Mouse (Mus musculus) cerebral cortex, adult 2 months (tissue): ENCODE results near the gene Erc2.

ENCODE experiments used
- WGBS: fragments of 180-500 bp; shearing (Covaris S2); methylation state at CpG from one replicate; pipeline ENCODE4 v1.1.7; 2018; 5-methylcytosine and 5-hydroxymethylcytosine counted together

Gene Erc2

GRCm38 (mm10) chr14:28386815-28387607, 764.8 kb downstream of the Erc2 start:
- WGBS: 61% methylated on average over 3 of the region's 3 CpGs

- WGBS: 89% methylated on average over 2 of the region's 2 CpGs
Measured at GRCm38 (mm10) chr14:28398915-28399314, 776.7 kb downstream of the Erc2 start.

GRCm38 (mm10) chr14:28399897-28400296, 777.7 kb downstream of the Erc2 start:
- 89% methylated on average over 9 of the region's 9 CpGs for WGBS

DNA sequence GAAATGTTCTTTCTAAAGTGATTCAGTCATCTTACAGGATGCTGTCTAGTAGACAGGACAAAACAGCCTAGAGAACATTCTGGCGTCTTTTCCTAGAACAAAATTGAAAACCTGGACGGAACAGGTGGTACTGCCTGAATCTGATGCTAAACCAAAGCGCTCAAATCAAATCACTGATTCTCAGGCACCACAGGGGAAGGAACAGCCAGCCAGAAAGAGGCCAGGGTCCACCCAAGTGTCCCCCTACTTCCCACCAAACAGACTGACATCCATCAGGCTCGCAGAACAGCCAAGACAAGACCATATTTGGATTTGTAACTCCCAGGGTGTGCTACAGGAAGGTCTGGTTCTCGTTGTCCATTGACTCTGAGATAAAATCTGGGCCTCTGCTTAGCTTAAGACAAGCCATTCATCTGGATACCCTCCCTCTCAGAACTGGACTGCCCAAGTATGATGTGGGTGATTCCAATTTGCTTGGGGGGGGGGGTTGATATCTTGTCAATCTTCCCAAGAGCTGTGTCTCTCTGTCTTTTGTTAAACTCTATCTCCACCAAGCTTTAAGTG, 783.1 kb downstream of the Erc2 start:
- WGBS: 80% methylated on average over 5 of the region's 5 CpGs

GRCm38 (mm10) chr14:28409390-28409789, 787.2 kb downstream of the Erc2 start:
- 93% methylated on average over 1 of the region's 1 CpGs for WGBS

- WGBS: 59% methylated on average over 4 of the region's 4 CpGs
Measured at GRCm38 (mm10) chr14:28409796-28410347, 787.6 kb downstream of the Erc2 start.

GRCm38 (mm10) chr14:28410789-28411225, 788.6 kb downstream of the Erc2 start:
- WGBS: 50% methylated on average over 13 of the region's 13 CpGs

- 65% methylated on average over 8 of the region's 8 CpGs for WGBS
Measured at GRCm38 (mm10) chr14:28412252-28412995, 790.2 kb downstream of the Erc2 start.

GRCm38 (mm10) chr14:28413516-28413915, 791.3 kb downstream of the Erc2 start:
- WGBS: 58% methylated on average over 7 of the region's 7 CpGs

DNA sequence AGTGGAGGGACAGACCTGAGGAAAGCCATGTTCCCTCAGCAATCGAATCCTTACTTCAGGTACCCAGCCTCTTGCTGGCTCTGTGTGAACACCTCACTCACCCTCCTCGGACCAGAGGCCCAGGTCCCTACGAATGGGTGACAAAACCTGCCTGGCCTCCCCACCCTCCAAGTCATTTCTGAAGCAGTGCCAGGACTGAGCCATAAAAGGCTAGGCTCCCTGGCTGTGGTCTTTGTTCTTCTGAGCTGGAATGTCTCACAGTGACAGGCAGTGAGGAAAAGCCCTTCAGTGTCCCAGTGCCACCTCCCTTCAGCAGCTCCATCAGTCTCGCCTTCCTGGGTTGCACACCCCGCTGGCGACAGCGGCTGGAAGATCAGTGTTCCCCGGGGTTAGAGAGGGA, 794.8 kb downstream of the Erc2 start:
- WGBS: 36% methylated on average over 8 of the region's 8 CpGs

DNA sequence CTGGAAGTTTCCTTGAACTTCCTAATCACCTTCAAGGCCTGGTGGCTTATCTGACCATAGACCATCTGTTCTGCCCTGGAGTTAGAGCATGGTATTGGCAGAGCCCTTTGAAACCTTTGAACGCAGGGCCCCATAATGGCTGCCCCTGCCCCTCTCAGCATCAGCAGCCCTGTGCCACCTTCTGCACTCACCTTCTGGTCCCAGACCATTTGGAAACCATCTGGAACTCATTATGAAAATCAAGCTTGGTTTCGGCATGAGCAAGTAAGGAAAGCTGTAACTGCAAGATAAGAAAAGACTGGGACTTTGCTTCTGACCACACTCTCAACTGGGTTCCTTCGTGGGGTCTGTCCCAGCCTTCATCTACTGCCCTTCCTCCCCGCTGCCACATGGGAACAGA, 796.3 kb downstream of the Erc2 start:
- WGBS: 72% methylated on average over 4 of the region's 4 CpGs

GRCm38 (mm10) chr14:28419188-28419587, 797.0 kb downstream of the Erc2 start:
- 59% methylated on average over 9 of the region's 9 CpGs for WGBS

DNA sequence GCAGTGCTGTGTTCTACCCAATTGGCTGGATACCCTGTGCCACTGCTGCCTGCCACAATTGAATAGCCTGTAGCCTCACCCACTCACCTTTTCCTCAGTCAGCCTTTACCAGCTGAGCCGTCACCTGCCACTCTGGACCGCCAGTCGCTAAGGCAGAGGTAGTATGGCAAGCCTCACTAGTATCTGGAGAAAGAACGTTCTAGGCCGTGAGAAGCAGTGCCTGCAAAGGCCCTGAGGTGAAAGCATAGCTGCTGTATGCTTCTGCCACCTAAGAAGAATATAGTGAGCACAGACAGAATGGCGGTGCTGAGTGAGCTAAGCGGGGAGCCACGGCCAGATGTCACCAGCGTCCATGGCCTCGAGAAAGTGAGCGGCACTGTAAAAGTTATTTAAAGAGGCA, 798.4 kb downstream of the Erc2 start:
- WGBS: 76% methylated on average over 11 of the region's 11 CpGs

DNA sequence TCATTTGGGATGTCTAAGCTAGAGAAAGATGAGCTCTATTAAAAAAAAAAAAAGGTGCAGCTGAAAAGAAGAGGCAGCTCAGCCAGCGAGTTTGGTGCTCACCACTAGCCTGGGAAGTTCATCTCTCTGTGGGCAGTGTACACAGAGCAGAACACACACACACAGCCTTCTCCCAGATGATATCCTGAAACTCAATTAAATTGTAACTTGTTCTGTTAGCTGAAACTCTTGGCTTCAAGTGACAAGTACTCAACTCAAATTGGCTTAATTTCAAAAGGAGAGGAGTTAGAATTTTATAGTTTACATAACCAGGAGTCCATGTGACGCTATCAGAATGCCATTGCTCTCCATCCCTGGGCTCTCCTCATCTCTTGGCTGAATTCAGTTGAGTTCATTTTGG, 804.4 kb downstream of the Erc2 start:
- WGBS: 64% methylated on average over 2 of the region's 2 CpGs

- 88% methylated on average over 7 of the region's 7 CpGs for WGBS
Measured at GRCm38 (mm10) chr14:28431703-28432309, 809.6 kb downstream of the Erc2 start.

- WGBS: 71% methylated on average over 7 of the region's 7 CpGs
Measured at GRCm38 (mm10) chr14:28434996-28435395, 812.8 kb downstream of the Erc2 start.

GRCm38 (mm10) chr14:28439171-28439570, 816.9 kb downstream of the Erc2 start:
- WGBS: 89% methylated on average over 6 of the region's 6 CpGs

DNA sequence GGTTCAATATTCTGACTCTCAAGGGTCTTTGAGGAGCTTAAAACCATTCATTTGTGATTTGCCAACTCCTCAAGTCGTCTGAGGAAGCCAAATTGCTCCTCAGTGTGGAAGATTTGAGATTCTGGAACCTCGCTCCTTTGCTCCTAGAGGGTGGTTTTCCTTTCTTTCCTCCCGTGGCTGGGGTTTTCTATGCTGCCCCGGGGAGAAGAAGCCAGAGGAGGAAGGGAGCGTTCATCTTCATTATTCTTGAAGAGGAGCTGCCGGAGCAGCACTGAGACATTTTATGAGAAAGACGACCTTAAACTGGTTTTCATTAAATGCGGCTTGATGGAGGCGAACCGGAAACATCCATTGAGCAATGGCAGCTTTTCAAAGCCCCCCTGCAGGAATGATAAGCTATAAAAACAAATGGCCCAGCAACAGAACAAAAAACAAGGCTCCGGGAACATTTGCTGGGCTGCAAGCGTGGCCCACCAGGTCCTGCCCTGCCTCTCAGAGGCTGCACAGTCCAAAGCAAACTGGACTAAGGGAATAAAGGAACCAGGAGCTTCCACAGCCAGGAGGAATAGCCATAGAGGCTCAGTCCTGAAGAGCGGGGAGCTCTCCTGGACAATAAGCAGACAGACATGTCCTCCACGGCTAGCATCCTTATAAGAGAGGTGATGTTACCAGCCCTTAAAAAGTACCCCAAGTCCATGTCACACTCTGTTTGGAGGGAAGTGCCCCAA, 819.2 kb downstream of the Erc2 start:
- WGBS: 58% methylated on average over 14 of the region's 14 CpGs

DNA sequence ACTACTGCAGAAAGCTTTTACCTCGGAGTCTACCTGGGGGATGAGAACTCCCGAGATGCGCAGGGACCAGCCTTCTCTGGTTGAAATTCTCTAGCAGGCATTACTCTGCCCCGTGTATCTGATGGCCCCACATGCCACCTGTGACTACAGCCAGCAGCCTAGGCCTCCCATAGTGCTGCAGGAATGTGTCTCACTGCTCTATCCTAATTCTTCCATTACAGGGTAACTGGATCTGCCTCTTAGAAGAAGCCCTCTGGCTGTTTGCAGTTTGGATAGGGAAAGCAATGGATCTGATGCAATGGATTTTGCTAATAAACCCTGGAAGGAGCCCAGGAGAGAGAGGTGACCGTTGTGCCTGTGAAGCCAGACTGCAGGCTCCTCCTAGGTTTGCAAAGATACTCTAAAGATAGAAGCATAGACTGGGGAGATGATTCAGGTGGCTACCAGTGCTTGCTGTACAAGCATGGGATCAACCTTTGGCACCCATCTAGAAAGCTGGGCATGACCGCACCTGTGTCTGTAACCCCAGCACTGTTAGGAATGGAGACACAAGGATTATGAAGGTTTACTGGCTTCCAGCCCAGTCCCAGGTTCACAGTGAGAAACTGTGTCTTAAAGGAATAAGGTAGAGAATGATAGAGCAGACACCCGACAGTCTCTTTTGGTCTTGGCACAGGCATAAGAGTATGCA, 821.2 kb downstream of the Erc2 start:
- 81% methylated on average over 7 of the region's 7 CpGs for WGBS

DNA sequence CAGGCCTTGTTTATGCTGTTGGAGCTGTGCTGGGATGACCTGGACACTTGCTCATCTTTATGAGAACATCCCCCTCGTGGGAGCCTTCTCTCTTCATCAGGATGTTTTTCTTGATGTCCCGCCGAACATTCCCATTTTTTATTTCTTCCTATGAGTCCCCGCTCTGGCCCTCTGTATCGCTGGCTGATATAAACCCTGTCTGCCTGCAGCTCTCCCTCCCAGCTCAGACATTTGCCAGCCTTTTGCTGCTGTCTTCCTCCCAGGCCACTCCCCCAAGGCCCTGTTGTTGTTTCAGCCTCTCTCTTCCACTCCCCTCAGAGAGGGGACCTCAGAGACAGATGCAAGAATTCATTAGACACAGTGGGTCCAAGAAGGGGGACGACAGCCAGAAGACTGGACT, 823.5 kb downstream of the Erc2 start:
- 77% methylated on average over 6 of the region's 6 CpGs for WGBS

DNA sequence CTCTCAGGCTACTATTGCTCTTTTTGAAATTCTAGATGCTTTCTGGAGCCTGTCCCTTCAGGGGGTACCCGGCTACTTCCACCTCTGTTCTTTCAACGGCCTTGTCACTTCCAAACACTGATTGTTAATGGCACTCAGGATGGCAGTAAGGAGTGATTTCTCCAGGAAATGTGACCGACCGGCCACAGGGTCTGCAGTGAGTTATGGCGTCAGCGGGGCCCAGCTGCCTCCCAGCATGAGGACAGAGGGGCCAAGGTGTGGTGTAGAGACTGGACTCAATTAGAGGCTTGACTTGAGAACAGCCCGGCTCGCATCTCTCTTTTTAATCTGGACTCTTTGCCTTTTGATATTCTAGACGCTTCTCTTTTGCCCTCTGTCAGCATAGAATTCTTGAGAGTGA, 829.5 kb downstream of the Erc2 start:
- WGBS: 84% methylated on average over 9 of the region's 9 CpGs
